Mouse (Mus musculus) lung, postnatal 25 days (tissue): ENCODE measurements around the gene Ccl20.

Source experiments
- DNase-seq: peaks from one replicate; pipeline ENCODE4 v3.0.0; 2022; ENCODE audit warnings: low spot score

Ccl20 gene

DNA sequence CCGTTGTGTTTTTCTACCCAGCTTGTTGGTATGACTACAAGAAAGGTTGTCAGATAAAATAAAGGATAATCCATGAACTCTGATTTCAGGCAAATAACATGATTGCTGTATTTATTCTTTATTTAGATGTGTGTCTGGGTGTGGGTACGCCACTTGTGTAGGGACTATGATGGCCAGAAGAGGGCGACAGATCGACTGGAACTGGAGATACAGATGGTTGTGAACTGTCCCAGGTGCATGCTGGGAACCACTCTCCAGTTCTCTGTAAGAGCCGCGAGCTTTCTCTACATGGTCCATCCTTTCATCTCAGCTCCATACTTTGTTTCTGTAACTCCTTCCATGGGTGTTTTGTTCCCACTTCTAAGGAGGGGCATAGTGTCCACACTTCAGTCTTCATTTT is 22.2 kb downstream of the Ccl20 start:
- DNase-seq = no peak

DNA sequence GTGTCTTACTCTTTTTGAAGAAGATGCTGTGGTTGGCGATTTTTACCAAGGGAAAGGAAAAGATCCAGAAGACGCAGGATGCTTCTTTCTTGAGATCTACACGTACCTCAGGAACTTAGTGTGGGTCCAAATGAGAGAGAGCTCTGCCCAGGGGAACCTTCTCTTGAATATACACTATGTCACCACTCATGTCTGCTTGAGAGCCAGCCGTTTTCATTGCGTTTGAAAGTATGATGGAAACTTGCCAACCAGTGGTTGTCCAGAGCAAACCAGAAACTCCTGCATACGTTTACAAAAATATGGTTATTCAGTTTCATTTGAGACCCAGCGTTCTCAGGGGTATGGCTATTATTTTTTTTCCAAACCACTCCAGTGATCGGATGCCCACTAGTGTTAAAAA is 24.9 kb downstream of the Ccl20 start:
- no peak for DNase-seq

DNA sequence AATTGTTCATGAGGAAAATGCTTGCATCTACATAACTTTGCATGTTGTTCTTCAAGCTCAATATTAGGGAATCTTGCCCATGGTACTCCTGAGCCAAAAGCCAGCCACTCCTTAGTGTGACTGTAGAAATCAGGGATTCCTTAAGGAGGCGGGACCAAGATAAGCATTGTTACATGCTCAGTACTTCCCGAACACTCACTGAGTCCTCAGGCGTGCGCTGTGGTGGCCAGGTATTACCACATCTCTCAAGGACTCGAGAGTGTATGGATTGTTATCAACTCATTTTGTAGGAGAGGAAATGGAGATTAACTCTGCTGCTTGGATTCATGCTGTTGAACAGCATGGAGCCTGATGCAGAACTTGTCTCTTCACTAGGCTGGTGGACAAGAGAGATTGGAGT is 25.5 kb downstream of the Ccl20 start:
- peak; percentile 74 for DNase-seq

DNA sequence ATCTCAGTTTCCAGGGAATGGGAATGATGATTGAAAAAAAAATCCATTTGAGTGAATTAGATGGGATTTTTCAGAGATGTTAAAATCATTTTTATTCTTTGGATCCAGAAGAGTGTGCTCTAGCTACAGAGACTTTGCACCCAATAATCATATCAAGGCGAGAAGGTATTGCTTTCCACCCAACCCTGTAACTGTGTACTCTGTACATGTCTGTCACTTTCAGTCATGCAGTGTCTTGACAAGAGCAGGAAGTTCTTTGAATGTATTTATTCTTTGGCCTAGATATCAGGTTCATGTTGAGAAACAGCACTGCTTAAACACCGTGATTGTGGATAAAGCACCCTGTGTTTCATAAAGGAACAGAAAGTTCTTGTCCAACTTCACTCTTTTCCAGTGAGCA is 30.0 kb downstream of the Ccl20 start:
- no peak for DNase-seq

DNA sequence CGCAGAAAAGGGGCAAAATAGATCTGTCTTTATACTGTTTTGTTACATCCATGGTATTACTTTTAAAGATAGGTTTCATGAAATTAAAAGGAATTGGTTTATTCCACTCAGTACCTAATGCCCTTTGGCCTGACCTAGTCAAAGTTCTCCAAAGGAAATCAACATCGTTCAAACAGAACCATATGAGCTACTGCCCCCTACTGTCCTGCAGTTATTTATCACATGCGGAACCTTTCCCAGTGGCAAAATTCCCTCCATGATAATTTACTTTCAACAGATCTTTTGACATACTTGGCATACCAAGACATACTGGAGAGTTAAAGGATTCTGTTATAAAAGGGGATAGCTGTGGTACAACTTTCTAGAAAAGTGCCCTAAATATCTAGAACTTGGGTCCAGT is 33.7 kb downstream of the Ccl20 start:
- DNase-seq = peak; percentile 34

DNA sequence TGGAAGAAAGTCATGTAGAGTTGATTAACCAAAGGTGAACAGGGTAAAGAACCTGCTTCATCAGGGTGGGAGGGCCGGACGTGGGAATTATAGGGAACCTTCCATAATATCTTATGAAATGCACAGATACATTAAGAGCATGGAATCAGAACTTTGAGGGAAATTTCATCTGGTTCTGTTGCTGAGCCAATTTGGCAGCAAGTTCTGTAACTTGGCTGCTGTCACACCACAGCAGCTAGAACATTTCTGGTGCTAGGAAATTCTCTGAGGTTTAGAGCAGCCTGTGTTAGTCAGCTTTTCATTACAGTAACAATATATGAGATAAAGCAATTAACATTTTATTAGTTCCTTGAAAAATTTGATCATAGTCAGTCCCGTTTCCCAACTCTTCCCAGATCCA is 36.4 kb downstream of the Ccl20 start:
- no peak for DNase-seq

DNA sequence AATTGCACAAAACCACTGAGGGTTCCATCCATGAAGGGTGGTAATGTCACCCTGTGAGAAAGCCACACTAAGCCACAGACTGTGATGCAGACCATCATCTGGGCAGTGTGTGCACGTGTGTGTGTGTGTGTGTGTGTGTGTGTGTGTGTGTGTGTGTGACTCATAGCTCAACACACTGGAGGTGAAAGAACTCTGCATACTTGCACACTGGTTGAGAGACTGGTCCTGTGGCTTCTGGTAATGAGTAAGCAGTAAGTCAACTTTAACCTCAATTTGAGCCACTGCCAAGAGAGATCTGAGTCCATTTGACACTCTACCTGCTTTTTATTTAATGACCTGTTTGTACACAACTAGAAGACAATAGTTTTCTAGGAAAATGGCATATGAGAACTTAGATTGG is 40.3 kb downstream of the Ccl20 start:
- no peak for DNase-seq

DNA sequence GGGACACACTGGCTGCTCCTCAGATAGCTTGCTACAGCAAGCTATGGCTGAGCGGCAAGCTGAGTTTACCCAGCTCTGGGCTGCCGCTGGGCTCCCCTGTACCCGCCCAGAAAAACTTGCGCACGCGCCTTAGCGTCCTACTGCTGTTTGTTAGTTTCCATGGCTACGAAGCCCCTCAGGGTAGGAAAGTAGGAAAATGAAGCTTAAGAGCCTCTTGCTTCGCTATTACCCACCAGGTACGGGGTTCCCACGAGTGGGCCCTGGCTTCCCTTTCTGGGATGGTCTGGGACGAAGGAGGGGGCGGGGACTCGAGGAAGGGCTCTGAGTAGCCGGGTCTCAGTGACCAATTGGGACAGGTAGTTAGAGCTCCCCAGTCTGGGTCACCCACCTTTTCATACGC is 43.0 kb downstream of the Ccl20 start, which contains the start of gene Daw1:
Gene Daw1 (plus strand): TSS at position 150 of the 400 bp plus-strand sequence.
- peak; percentile 35 for DNase-seq

DNA sequence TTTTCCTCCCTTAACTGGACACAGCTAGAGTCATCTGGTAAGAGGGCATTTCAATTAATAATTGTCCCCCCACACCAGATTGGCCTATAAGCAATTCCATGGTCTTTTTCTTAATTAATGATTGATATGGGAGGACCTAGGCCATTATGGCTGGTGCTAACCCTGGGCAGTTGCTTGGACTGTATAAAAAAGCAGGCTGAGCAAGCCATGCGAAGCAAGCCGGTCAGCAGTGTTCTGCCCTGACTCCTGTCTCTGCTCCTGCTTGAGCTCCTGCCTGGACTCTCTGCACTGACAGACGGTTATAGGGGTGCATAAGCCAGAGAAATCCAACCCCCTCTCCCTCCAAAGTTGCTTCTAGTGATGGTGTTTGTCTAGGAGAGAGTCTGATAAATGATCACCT is 45.1 kb downstream of the Ccl20 start:
- DNase-seq = no peak

DNA sequence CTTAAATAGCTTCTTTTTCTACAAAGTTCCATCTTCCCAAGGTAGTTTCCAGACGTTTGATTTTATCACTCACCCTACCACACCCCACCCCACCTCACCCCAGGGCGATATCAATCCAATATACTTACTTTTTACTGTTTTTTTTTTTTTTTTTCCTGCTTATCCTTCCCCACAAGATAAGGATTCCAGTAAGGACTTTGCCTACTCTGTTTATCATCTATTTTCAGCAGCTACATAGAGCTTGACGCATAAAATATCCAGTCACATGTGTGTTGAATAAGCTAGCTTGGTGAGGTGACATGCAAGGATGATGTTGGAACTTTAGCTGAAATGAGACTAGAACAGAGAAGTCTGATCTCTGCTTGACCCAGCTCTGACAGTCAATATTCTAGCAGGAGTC is 47.5 kb downstream of the Ccl20 start:
- DNase-seq = no peak
